Mouse (Mus musculus) forebrain, embryonic 14.5 days (tissue): ENCODE data around the gene C1qtnf5. TPM values are rescaled to one million over a fixed set of nuclear protein-coding genes. Genes with fewer than 3 reads are reported as not detected.
A peak's percentile ranks its signal among the peaks of the same experiment; 100 is the strongest.

ENCODE experiments used
- ATAC-seq: fragments of 200-750 bp; cut with Nextera tagmentation; 2 replicates; pipeline ENCODE4 v1.8.0; 2017; ENCODE audit warnings: mild to moderate bottlenecking, moderate library complexity
- DNase-seq: peaks from one replicate; pipeline ENCODE4 v3.0.0-alpha.2; 2015; ENCODE audit warnings: low spot score
- H3K27ac ChIP-seq: fragments of 300-500 bp; sonication (generic); 2 replicates; pipeline ENCODE4 v1.5.1; 2014; ENCODE audit warnings: low read depth, mild to moderate bottlenecking, control low read depth, low read length, moderate library complexity
- H3K27me3 ChIP-seq: fragments of 300-500 bp; sonication (generic); replicated peaks from 2 replicates; pipeline ENCODE4 v1.6.1; 2014; ENCODE audit warnings: low read length, control low read depth, mixed read lengths; ENCODE audit not compliant: control insufficient read depth, insufficient read depth
- H3K36me3 ChIP-seq: fragments of 300-500 bp; sonication (generic); 2 replicates; pipeline ENCODE4 v1.6.1; 2014; ENCODE audit warnings: low read length, control low read depth; ENCODE audit not compliant: control insufficient read depth, insufficient read depth
- H3K4me1 ChIP-seq: fragments of 300-500 bp; sonication (generic); 2 replicates; pipeline ENCODE4 v1.6.1; 2014; ENCODE audit warnings: antibody characterized with exemption, low read length, control low read depth; ENCODE audit not compliant: control insufficient read depth, insufficient read depth
- H3K4me2 ChIP-seq: fragments of 300-500 bp; sonication (generic); 2 replicates; pipeline ENCODE4 v1.6.1; 2014; ENCODE audit warnings: mild to moderate bottlenecking, control low read depth, low read length
- H3K4me3 ChIP-seq: fragments of 300-500 bp; sonication (generic); 2 replicates; pipeline ENCODE4 v1.5.1; 2014; ENCODE audit warnings: low read depth, low read length, control low read depth
- H3K9ac ChIP-seq: fragments of 300-500 bp; sonication (generic); 2 replicates; pipeline ENCODE4 v1.6.1; 2014; ENCODE audit warnings: mild to moderate bottlenecking, low read length, control low read depth, moderate library complexity
- H3K9me3 ChIP-seq: fragments of 300-500 bp; sonication (generic); replicated peaks from 2 replicates; pipeline ENCODE4 v1.6.1; 2016; ENCODE audit warnings: low read length, control low read depth, mixed read lengths; ENCODE audit not compliant: control insufficient read depth
- WGBS: fragments of 180-500 bp; shearing (Covaris S2); extraction: QIAGEN DNeasy Blood & Tissue Kit; methylation state at CpG from one replicate; pipeline ENCODE4 v1.1.7; 2014; 5-methylcytosine and 5-hydroxymethylcytosine counted together
- polyA plus RNA-seq: library from polyadenylated mRNA; unstranded; fragments of >200 nt; fragmentation: Nextera tagmentation; extraction: Ambion mirVana; gene quantifications from 2 replicates; pipeline ENCODE4 v1.2.1, GENCODE M21; 2014

The C1qtnf5 gene
- polyA plus RNA-seq, 1 experiment from 2014 or later = 2.6 TPM

- no peak overlapping the region for H3K4me3 ChIP-seq
- H3K4me1 ChIP-seq = peaks cover 23% of the 10 kb centered on the region
- H3K4me2 ChIP-seq = peak overlapping the region; percentile 20; the same call in 1 of the 2 replicates
- 0 out of 2 replicates have a peak overlapping the region, but pooled peaks have one; percentile 5 for H3K9ac ChIP-seq
- no peaks in the 10 kb centered on the region for H3K36me3 ChIP-seq
- peak; percentile 69 for DNase-seq
- H3K9me3 ChIP-seq = no peaks in the 10 kb centered on the region
- no peaks in the 10 kb centered on the region for H3K27me3 ChIP-seq
- ATAC-seq = peak; percentile 67
- H3K27ac ChIP-seq = peak overlapping the region; percentile 65
- 13% methylated on average over 11 of the region's 11 CpGs for WGBS
These were observed 35.0 kb upstream of the C1qtnf5 start for GRCm38 (mm10) chr9:44071914-44072598.

GRCm38 (mm10) chr9:44072599-44072915, 34.5 kb upstream of the C1qtnf5 start:
- Histone ChIP-seq H3K27me3 (no peaks in the 10 kb centered on the region), H3K9ac (0 out of 2 replicates have a peak overlapping the region, but pooled peaks have one; percentile 5), H3K9me3 (no peaks in the 10 kb centered on the region), H3K36me3 (no peaks in the 10 kb centered on the region), H3K27ac (peak overlapping the region; percentile 65), H3K4me2 (no peak overlapping the region), H3K4me3 (no peak overlapping the region), H3K4me1 (peaks cover 19% of the 10 kb centered on the region)
- 18% methylated on average over 4 of the region's 4 CpGs for WGBS
- DNase-seq = peak; percentile 39
- ATAC-seq = peak; percentile 51

GRCm38 (mm10) chr9:44073115-44073514, 33.9 kb upstream of the C1qtnf5 start:
- H3K9ac ChIP-seq = no peak overlapping the region
- H3K9me3 ChIP-seq = no peaks in the 10 kb centered on the region
- peaks cover 19% of the 10 kb centered on the region for H3K4me1 ChIP-seq
- DNase-seq (no peak), ATAC-seq (no peak)
- no peak overlapping the region for H3K4me3 ChIP-seq
- no peak overlapping the region for H3K27ac ChIP-seq
- no peaks in the 10 kb centered on the region for H3K27me3 ChIP-seq
- H3K4me2 ChIP-seq = no peak overlapping the region; the same call in 1 of the 2 replicates
- 42% methylated on average over 5 of the region's 5 CpGs for WGBS
- no peaks in the 10 kb centered on the region for H3K36me3 ChIP-seq

- Histone ChIP-seq H3K4me2 (no peak overlapping the region), H3K9ac (no peak overlapping the region), H3K4me3 (no peak overlapping the region), H3K27me3 (no peaks in the 10 kb centered on the region), H3K4me1 (peaks cover 28% of the 10 kb centered on the region), H3K9me3 (no peaks in the 10 kb centered on the region), H3K27ac (no peak overlapping the region), H3K36me3 (0 out of 2 replicates have a peak, but pooled peaks cover 2% of the 10 kb centered on the region)
- DNase-seq = no peak
- no peak for ATAC-seq
- WGBS = 62% methylated on average over 9 of the region's 9 CpGs
These were observed 32.4 kb upstream of the C1qtnf5 start for GRCm38 (mm10) chr9:44074395-44075275.

GRCm38 (mm10) chr9:44075276-44075995, 31.6 kb upstream of the C1qtnf5 start:
- Histone ChIP-seq H3K4me3 (no peak overlapping the region), H3K9ac (peak overlapping the region; percentile 3; the same call in 1 of the 2 replicates), H3K4me2 (no peak overlapping the region), H3K27me3 (no peaks in the 10 kb centered on the region), H3K27ac (no peak overlapping the region), H3K4me1 (peaks cover 28% of the 10 kb centered on the region), H3K9me3 (no peaks in the 10 kb centered on the region), H3K36me3 (0 out of 2 replicates have a peak, but pooled peaks cover 2% of the 10 kb centered on the region)
- DNase-seq (no peak), ATAC-seq (no peak)
- 72% methylated on average over 24 of the region's 24 CpGs for WGBS

GRCm38 (mm10) chr9:44075996-44076763, 30.9 kb upstream of the C1qtnf5 start:
- no peak for ATAC-seq
- Histone ChIP-seq H3K4me1 (peaks cover 30% of the 10 kb centered on the region), H3K27ac (no peak overlapping the region), H3K27me3 (no peaks in the 10 kb centered on the region), H3K36me3 (0 out of 2 replicates have a peak, but pooled peaks cover 2% of the 10 kb centered on the region), H3K4me2 (no peak overlapping the region), H3K9ac (no peak overlapping the region), H3K9me3 (no peaks in the 10 kb centered on the region), H3K4me3 (no peak overlapping the region)
- DNase-seq = no peak
- WGBS = 67% methylated on average over 16 of the region's 16 CpGs

- WGBS = 8% methylated on average over 5 of the region's 5 CpGs
- no peak overlapping the region for H3K4me2 ChIP-seq
These were observed 30.3 kb upstream of the C1qtnf5 start for GRCm38 (mm10) chr9:44076764-44077120.

GRCm38 (mm10) chr9:44077266-44077910, 29.7 kb upstream of the C1qtnf5 start:
- Histone ChIP-seq H3K4me3 (no peak overlapping the region), H3K9me3 (no peaks in the 10 kb centered on the region)
- WGBS = 88% methylated on average over 11 of the region's 11 CpGs

More at GRCm38 (mm10) chr9:44076764-44077120, 30.3 kb upstream of the C1qtnf5 start:
- Histone ChIP-seq H3K9ac (no peak overlapping the region), H3K4me3 (no peak overlapping the region), H3K27me3 (no peaks in the 10 kb centered on the region), H3K4me1 (peaks cover 28% of the 10 kb centered on the region), H3K36me3 (0 out of 2 replicates have a peak, but pooled peaks cover 2% of the 10 kb centered on the region), H3K9me3 (no peaks in the 10 kb centered on the region), H3K27ac (no peak overlapping the region)
- ATAC-seq (no peak), DNase-seq (peak; percentile 78)

More at GRCm38 (mm10) chr9:44077266-44077910, 29.7 kb upstream of the C1qtnf5 start:
- Histone ChIP-seq H3K36me3 (0 out of 2 replicates have a peak, but pooled peaks cover 2% of the 10 kb centered on the region), H3K4me2 (no peak overlapping the region), H3K4me1 (peaks cover 21% of the 10 kb centered on the region), H3K27ac (no peak overlapping the region), H3K27me3 (no peaks in the 10 kb centered on the region), H3K9ac (no peak overlapping the region)
- ATAC-seq (no peak), DNase-seq (no peak)
